Mouse (Mus musculus) lung, adult 2 months (tissue): ENCODE data around the gene Maml3.

Experiments
- CTCF ChIP-seq: fragments of 200-500 bp; IDR thresholded peaks from 2 replicates; pipeline ENCODE4 v1.5.1; 2011; ENCODE audit warnings: mild to moderate bottlenecking, low read length, control low read depth; ENCODE audit not compliant: insufficient read depth
- POLR2A ChIP-seq: fragments of 200-500 bp; IDR thresholded peaks from 2 replicates; pipeline ENCODE4 v1.6.1; 2011; ENCODE audit warnings: low read depth, mild to moderate bottlenecking, control low read depth, low read length, borderline replicate concordance; ENCODE audit errors: extremely low read depth

DNA sequence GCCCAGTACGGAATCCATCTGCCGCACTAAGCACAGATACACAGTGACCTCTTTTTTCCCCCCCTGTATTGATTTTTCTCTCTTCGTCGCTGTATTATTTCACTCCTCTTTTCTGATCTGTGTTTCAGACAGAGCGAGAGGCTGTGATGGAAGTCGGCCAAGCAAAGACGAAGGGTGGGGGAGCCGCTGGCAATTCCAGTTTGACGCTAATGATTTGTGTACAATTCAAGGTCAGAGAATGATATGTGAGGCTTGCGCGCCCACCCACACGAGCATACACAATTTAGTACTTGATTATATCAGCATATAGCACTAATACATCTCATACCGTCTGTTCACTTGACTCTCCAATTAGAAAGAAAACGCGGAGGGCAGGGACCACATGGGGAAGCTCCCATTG, 271.9 kb downstream of the Maml3 start:
- TF ChIP-seq CTCF (no peak), POLR2A (no peak)
